Mouse (Mus musculus) spleen, adult 2 months (tissue): Measurements from ENCODE around the gene Atl1. TPM values are rescaled to one million over a fixed set of nuclear protein-coding genes. Genes with fewer than 3 reads are reported as not detected.

Source experiments
- DNase-seq, 2 experiments: peaks; one replicate each; pipeline versions ENCODE4 v3.0.0 to v3.0.0-alpha.2; 2012 to 2021; ENCODE audit warnings: low spot score in 2 of 2, low read depth in 1 of 2
- H3K27ac ChIP-seq: fragments of 200-500 bp; 2 replicates; pipeline ENCODE4 v1.5.1; 2012; ENCODE audit warnings: low read length, inconsistent platforms; ENCODE audit not compliant: insufficient read depth
- H3K27me3 ChIP-seq: fragments of 200-500 bp; 2 replicates; pipeline ENCODE4 v1.6.1; 2012; ENCODE audit warnings: mild to moderate bottlenecking, moderate library complexity, low read length, inconsistent platforms; ENCODE audit not compliant: control insufficient read depth, insufficient read depth
- H3K36me3 ChIP-seq: fragments of 200-500 bp; 2 replicates; pipeline ENCODE4 v1.6.1; 2012; ENCODE audit warnings: mild to moderate bottlenecking, low read length, inconsistent platforms; ENCODE audit not compliant: control insufficient read depth, insufficient read depth
- H3K4me1 ChIP-seq: fragments of 200-500 bp; 2 replicates; pipeline ENCODE4 v1.6.1; 2011; ENCODE audit warnings: inconsistent platforms; ENCODE audit not compliant: control insufficient read depth, insufficient read depth, insufficient read length
- H3K4me3 ChIP-seq: fragments of 200-500 bp; 2 replicates; pipeline ENCODE4 v1.5.1; 2011; ENCODE audit warnings: mild to moderate bottlenecking, inconsistent platforms; ENCODE audit not compliant: insufficient read depth, insufficient read length; ENCODE audit errors: extremely low read depth
- CTCF ChIP-seq: fragments of 200-500 bp; IDR thresholded peaks from 2 replicates; pipeline ENCODE4 v1.5.1; 2011; ENCODE audit warnings: mild to moderate bottlenecking, inconsistent platforms; ENCODE audit not compliant: insufficient read depth, insufficient read length, insufficient replicate concordance; ENCODE audit errors: extremely low read depth
- POLR2A ChIP-seq: fragments of 200-500 bp; IDR thresholded peaks from 2 replicates; pipeline ENCODE4 v1.6.1; 2011; ENCODE audit warnings: low read depth, low read length, inconsistent platforms
- WGBS: fragments of 180-500 bp; shearing (Covaris S2); methylation state at CpG from one replicate; pipeline ENCODE4 v1.1.7; 2018; 5-methylcytosine and 5-hydroxymethylcytosine counted together
- polyA plus RNA-seq: library from polyadenylated mRNA; depleted of rRNA; stranded (reverse); fragments of >200 nt; gene quantifications from 2 replicates; pipeline ENCODE4 v1.2.3, GENCODE M21; 2012

Gene Atl1
- polyA plus RNA-seq, 1 experiment, result 0.78 TPM

DNA sequence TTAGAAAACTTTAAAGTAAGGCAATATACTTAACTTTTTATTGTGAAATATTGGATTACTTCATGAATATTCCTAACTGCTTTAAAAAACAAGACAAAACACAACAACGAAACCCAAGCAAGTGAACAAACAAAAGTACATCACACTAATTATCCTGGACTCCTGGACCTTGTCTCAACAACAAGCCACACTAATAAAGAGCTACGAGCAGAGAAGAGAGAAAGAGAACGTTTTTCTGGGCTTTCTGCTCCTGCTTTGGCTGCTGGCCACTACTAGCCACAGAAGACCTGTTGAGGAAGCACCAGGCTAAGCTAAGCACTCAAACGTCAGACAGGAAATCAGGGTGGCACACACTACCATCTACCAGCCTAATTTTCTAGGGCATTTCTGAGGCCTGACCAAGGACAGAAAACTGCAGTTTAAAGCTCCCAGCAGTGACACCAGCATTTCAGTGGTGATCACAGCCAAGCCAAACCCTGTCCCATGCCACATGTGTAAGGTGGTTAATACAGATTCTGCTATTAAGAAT lies 28.2 kb upstream of the Atl1 start:
- Histone ChIP-seq H3K36me3 (peaks cover 3% of the 10 kb centered on the region; the same call in 1 of the 2 replicates), H3K4me3 (no peak overlapping the region), H3K4me1 (peaks cover 20% of the 10 kb centered on the region), H3K27me3 (no peaks in the 10 kb centered on the region), H3K27ac (peak overlapping the region; percentile 23)
- no peak for DNase-seq
- 15% methylated on average over 4 of the region's 4 CpGs for WGBS
- TF ChIP-seq POLR2A (no peak), CTCF (no peak)

DNA sequence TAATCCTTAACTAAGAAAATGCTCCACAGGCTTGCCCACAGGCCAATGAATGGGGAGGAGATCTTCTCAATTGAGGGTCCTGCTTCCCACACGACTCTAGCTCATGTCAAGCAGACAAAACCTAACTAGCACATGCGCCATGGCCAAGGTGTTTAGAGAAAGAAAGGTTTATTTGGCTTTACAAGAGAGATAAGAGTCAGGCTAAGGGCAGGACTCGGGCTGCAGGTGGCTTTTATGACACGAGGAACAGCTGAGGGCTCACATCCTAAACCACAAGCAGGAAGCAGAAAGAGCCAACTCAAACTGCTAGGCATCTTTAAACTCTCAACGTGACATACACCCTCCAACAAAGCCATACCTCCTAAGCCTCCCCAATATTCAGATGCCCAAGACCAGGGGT lies 25.1 kb upstream of the Atl1 start:
- DNase-seq, result no peak
- Histone ChIP-seq H3K4me1 (peaks cover 21% of the 10 kb centered on the region), H3K27me3 (no peaks in the 10 kb centered on the region), H3K27ac (no peak overlapping the region), H3K4me3 (no peak overlapping the region), H3K36me3 (peaks cover 3% of the 10 kb centered on the region; the same call in 1 of the 2 replicates)
- TF ChIP-seq POLR2A (no peak), CTCF (no peak)
- 16% methylated on average over 5 of the region's 5 CpGs for WGBS

DNA sequence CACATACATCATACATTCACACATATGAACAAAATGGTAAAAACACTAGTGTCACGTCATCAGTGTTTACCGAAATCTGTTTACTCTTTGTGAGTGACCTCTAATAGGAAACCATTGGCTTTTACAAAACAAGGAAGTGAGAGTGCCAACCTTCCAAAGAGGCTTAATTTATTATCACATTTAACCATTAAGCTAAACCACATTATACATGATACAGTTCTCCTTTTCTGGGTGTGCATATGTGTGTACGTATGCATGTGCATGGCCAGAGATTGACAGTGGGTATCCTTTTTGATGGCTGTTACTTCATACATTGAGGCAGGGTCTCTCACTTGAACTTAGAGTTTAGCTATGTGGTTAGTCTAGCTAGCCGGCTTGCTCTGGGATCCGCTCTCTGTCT lies 20.8 kb upstream of the Atl1 start:
- no peak for DNase-seq
- Histone ChIP-seq H3K27ac (no peak overlapping the region), H3K27me3 (no peaks in the 10 kb centered on the region), H3K4me1 (peaks cover 12% of the 10 kb centered on the region; the same call in 1 of the 2 replicates), H3K4me3 (no peak overlapping the region), H3K36me3 (peaks cover 1% of the 10 kb centered on the region; the same call in 1 of the 2 replicates)
- TF ChIP-seq CTCF, result no peak
- TF ChIP-seq POLR2A, result no peak
- WGBS, result 80% methylated on average over 5 of the region's 5 CpGs

DNA sequence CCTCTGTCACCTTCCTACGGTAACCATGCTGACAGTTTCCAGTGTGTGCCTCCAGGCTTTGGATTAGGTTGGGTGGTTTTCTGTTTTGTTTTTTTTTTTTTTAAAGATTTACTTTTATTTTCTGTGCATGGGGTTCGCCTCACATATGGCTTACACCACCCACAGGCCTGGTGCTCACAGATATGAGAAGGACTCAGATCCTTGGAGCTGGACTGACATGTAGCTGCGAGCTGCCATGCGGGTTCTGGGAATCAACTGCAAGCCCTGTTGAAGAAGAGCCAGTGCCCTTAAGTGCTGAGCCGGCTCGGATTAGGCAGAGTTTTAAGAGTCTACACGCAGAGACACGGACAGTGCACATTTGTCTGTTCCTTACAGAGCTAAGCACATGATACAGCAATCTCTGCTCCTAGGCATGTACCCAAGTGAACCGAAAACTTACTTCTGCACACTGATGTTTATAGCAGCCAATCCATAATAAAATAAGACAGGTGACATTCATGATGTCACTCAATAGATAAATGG lies 14.5 kb upstream of the Atl1 start:
- no peak overlapping the region for H3K27ac ChIP-seq
- H3K4me1 ChIP-seq, result peaks cover 4% of the 10 kb centered on the region; the same call in 1 of the 2 replicates
- no peaks in the 10 kb centered on the region for H3K27me3 ChIP-seq
- 89% methylated on average over 9 of the region's 9 CpGs for WGBS
- no peaks in the 10 kb centered on the region for H3K36me3 ChIP-seq
- no peak for DNase-seq
- no peak overlapping the region for H3K4me3 ChIP-seq
- TF ChIP-seq POLR2A, result no peak
- TF ChIP-seq CTCF, result no peak

DNA sequence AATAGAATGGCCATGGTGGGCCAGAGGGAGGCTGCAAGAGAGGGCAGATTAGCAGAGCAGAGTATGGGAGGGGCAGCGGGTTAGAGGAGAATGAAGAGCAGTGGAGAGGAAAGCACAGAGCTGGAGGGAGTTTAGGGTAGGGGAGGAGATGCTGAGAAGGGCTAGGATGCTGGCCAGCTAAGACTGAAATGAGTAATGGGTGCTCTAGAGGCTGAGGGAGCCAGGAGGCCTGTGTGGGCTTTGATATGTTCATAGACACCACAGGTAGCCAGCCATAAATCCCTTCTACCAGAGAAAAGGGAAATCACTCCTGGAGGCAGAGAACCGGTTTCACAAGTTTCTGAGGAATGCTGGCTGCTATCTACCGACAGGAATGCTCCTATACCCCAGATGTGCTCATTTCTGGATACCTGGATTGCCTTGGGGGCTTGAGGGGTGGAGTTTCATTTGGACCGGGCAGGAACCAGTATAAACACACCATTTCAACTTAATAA lies 13.2 kb upstream of the Atl1 start:
- DNase-seq, result no peak
- H3K4me1 ChIP-seq, result peaks cover 4% of the 10 kb centered on the region; the same call in 1 of the 2 replicates
- WGBS, result 93% methylated on average over 4 of the region's 4 CpGs
- no peaks in the 10 kb centered on the region for H3K36me3 ChIP-seq
- no peak overlapping the region for H3K27ac ChIP-seq
- TF ChIP-seq CTCF (no peak), POLR2A (no peak)
- no peaks in the 10 kb centered on the region for H3K27me3 ChIP-seq
- no peak overlapping the region for H3K4me3 ChIP-seq

DNA sequence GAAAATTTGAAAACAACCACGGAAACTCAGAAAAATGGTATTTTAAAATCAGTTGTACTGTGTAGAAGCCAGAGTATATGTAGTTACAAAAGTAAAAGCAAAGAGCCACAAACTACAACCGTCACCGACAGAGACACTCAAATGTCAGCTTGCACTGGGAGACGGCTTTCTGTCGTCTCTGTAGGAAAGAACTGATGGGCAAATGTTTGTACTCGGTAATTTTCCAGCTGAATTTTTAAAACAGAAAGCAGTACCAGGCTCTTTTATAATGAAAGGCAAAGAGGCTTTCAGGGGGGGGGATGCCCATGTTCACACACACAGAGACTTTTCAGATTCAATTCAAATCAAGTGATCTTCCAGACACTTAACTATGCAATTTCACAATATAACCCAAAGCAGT lies 12.7 kb upstream of the Atl1 start:
- no peak for DNase-seq
- no peak overlapping the region for H3K4me3 ChIP-seq
- no peaks in the 10 kb centered on the region for H3K36me3 ChIP-seq
- no peak for TF ChIP-seq CTCF
- TF ChIP-seq POLR2A, result no peak
- H3K27me3 ChIP-seq, result no peaks in the 10 kb centered on the region
- WGBS, result 84% methylated on average over 6 of the region's 6 CpGs
- H3K4me1 ChIP-seq, result peaks cover 4% of the 10 kb centered on the region; the same call in 1 of the 2 replicates
- H3K27ac ChIP-seq, result no peak overlapping the region
